Mouse (Mus musculus): ENCODE results near the gene Tm6sf1.

DNA sequence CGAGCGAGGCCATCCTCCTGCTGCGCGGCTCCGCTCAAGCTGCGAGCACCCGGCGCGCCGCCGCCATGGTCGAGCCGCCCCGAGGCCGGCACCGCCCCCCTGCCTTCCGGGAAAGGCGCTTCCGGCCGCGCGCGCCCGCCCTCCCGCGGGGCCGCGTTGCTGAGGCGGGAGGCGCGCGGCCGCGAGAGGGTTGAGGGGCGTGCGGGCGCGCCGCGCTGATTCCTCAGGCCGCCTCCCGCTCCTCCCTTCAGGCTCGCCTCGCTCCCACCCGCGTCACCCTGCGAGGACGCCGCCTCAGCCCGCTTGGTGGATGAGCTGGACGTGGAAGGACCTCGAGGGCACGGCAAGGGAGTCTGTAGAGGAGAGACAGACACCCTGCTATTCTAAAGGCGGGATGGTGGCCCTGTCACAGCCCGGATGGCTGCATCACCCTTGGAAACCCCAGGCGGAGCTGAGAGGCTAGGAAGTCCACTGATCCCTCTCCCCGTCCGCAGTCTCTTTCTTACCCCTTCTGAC is 29.4 kb upstream of the Tm6sf1 start, which contains the start of gene Btbd1:
- TF ChIP-seq CTCF (IDR thresholded peaks at IDR 0.05; ENCODE audit: extremely low read depth, insufficient read depth, low read length) (no peak), POLR2A (IDR thresholded peaks at IDR 0.05; ENCODE audit: extremely low read depth, insufficient read depth, low read length) (peak; percentile 70)

Data from cortical plate, adult 2 months (tissue).